Mouse (Mus musculus) bone marrow macrophage, adult 2 months (primary cell): ENCODE data around the gene Osgep. TPM values are rescaled to one million over a fixed set of nuclear protein-coding genes. Genes with fewer than 3 reads are reported as not detected.
"Not testable (repeated sequence)": the region's sequence is repeated elsewhere in the genome, so short reads cannot be mapped to it uniquely, and the experiment has no call there.

Experiments
- H3K27ac ChIP-seq: 2 replicates; pipeline ENCODE4 v1.5.1; 2012; ENCODE audit warnings: low read depth, low read length; ENCODE audit not compliant: insufficient read depth
- H3K4me1 ChIP-seq: 2 replicates; pipeline ENCODE4 v1.6.1; 2012; ENCODE audit warnings: low read length; ENCODE audit not compliant: control insufficient read depth, insufficient read depth
- H3K4me3 ChIP-seq: 2 replicates; pipeline ENCODE4 v1.5.1; 2012; ENCODE audit warnings: mild to moderate bottlenecking, low read length, moderate library complexity; ENCODE audit not compliant: insufficient read depth
- CTCF ChIP-seq: IDR thresholded peaks from 2 replicates; pipeline ENCODE4 v1.5.1; 2012; ENCODE audit warnings: low read depth, mild to moderate bottlenecking, low read length, moderate library complexity
- POLR2A ChIP-seq: IDR thresholded peaks from 2 replicates; pipeline ENCODE4 v1.6.1; 2012; ENCODE audit warnings: mild to moderate bottlenecking, low read depth, low read length, borderline replicate concordance
- polyA plus RNA-seq: library from polyadenylated mRNA; stranded (reverse); fragments of >200 nt; gene quantifications from 2 replicates; pipeline ENCODE4 v1.2.4, GENCODE M21; 2012; ENCODE audit not compliant: missing spikeins, insufficient read depth, insufficient read length

Gene Osgep
- polyA plus RNA-seq, 1 experiment = 57.9 TPM

- H3K4me1 ChIP-seq = peaks cover 5% of the 10 kb centered on the region
- TF ChIP-seq POLR2A (no peak), CTCF (no peak)
- H3K4me3 ChIP-seq = no peak overlapping the region
- H3K27ac ChIP-seq = no peak overlapping the region; the same call in 1 of the 2 replicates
Measured at GRCm38 (mm10) chr14:50955487-50955886, 30.8 kb upstream of the Osgep start.

GRCm38 (mm10) chr14:50945526-50945925 is 20.8 kb upstream of the Osgep start:
- H3K4me3 ChIP-seq = peak overlapping the region; percentile 88
- H3K27ac ChIP-seq = 0 out of 2 replicates have a peak overlapping the region, but pooled peaks have one; percentile 6
- not testable (repeated sequence) for H3K4me1 ChIP-seq

GRCm38 (mm10) chr14:50945081-50945480 is 20.4 kb upstream of the Osgep start:
- not testable (repeated sequence) for H3K4me1 ChIP-seq
- peak overlapping the region; percentile 97 for H3K27ac ChIP-seq
- peak overlapping the region; percentile 88 for H3K4me3 ChIP-seq

- H3K4me1 ChIP-seq = not testable (repeated sequence)
- H3K4me3 ChIP-seq = peak overlapping the region; percentile 88
- H3K27ac ChIP-seq = peak overlapping the region; percentile 97
Measured at GRCm38 (mm10) chr14:50944668-50945033, 20.0 kb upstream of the Osgep start.

GRCm38 (mm10) chr14:50943932-50944667 is 19.4 kb upstream of the Osgep start, which contains the start of gene Gm49342:
Gene Gm49342 (plus strand): TSS chr14:50944517.
- H3K4me1 ChIP-seq = peaks cover 10% of the 10 kb centered on the region
- TF ChIP-seq POLR2A = peak; percentile 76; the same call in 1 of the 2 replicates
- no peak for TF ChIP-seq CTCF
- peak within 1 kb of the TSS; percentile 97 for H3K27ac ChIP-seq
- H3K4me3 ChIP-seq = peak within 1 kb of the TSS; percentile 88

GRCm38 (mm10) chr14:50938940-50939339 is 14.2 kb upstream of the Osgep start:
- peaks cover 29% of the 10 kb centered on the region for H3K4me1 ChIP-seq
- H3K4me3 ChIP-seq = no peak overlapping the region
- no peak for TF ChIP-seq CTCF
- TF ChIP-seq POLR2A = no peak
- no peak overlapping the region for H3K27ac ChIP-seq

GRCm38 (mm10) chr14:50938119-50938908 is 13.6 kb upstream of the Osgep start:
- H3K4me3 ChIP-seq = no peak overlapping the region
- H3K4me1 ChIP-seq = peaks cover 29% of the 10 kb centered on the region
- no peak for TF ChIP-seq CTCF
- no peak for TF ChIP-seq POLR2A
- H3K27ac ChIP-seq = no peak overlapping the region

GRCm38 (mm10) chr14:50936649-50937048 is 12.0 kb upstream of the Osgep start:
- H3K4me3 ChIP-seq = no peak overlapping the region
- no peak for TF ChIP-seq POLR2A
- TF ChIP-seq CTCF = no peak
- peak overlapping the region; percentile 22; the same call in 1 of the 2 replicates for H3K27ac ChIP-seq
- peaks cover 31% of the 10 kb centered on the region for H3K4me1 ChIP-seq

- H3K4me3 ChIP-seq = peak overlapping the region; percentile 70
- peaks cover 28% of the 10 kb centered on the region for H3K4me1 ChIP-seq
- TF ChIP-seq POLR2A = no peak
- TF ChIP-seq CTCF = no peak
- H3K27ac ChIP-seq = peak overlapping the region; percentile 89
Measured at GRCm38 (mm10) chr14:50931493-50932020, 6.9 kb upstream of the Osgep start.
